Mouse (Mus musculus) CH12.LX (cell line): ENCODE data around the gene Rab40c. TPM values are rescaled to one million over a fixed set of nuclear protein-coding genes. Genes with fewer than 3 reads are reported as not detected.

Experiments used
- DNase-seq: peaks from one replicate; pipeline ENCODE4 v3.0.0-alpha.2; 2013; ENCODE audit errors: extremely low read depth
- H3K27ac ChIP-seq: 2 replicates; pipeline ENCODE4 v1.5.1; 2012; ENCODE audit warnings: low read depth, mild to moderate bottlenecking, control low read depth, moderate library complexity; ENCODE audit not compliant: insufficient read depth
- H3K27me3 ChIP-seq: replicated peaks from 2 replicates; pipeline ENCODE3; 2012; ENCODE audit warnings: inconsistent platforms
- H3K36me3 ChIP-seq, 2 experiments: replicated peaks in 1 of 2; 2 replicates each; pipeline versions ENCODE3 to v1.6.1; 2012; ENCODE audit warnings: inconsistent platforms in 1 of 2, low read length in 1 of 2, mild to moderate bottlenecking in 1 of 2, mixed read lengths in 1 of 2, moderate library complexity in 1 of 2; ENCODE audit not compliant: control insufficient read depth in 1 of 2, insufficient read depth in 1 of 2
- H3K4me1 ChIP-seq, 2 experiments: 2 replicates each; pipeline ENCODE4 v1.6.1; 2012; ENCODE audit warnings: inconsistent platforms in 1 of 2, moderate library complexity in 1 of 2; ENCODE audit not compliant: insufficient read depth in 2 of 2, control insufficient read depth in 1 of 2
- H3K4me2 ChIP-seq: 2 replicates; pipeline ENCODE4 v1.6.1; 2012; ENCODE audit warnings: low read depth, mild to moderate bottlenecking, control low read depth; ENCODE audit not compliant: poor library complexity, insufficient read depth, severe bottlenecking
- H3K4me3 ChIP-seq, 3 experiments: fragments of 150-350 bp in 1 of 3; sonication (generic) in 1 of 3; replicated peaks in 1 of 3; 2 replicates each; pipeline versions ENCODE3 to v1.5.1; 2011 to 2012; ENCODE audit warnings: low read depth in 2 of 3, low read length in 2 of 3, mild to moderate bottlenecking in 2 of 3, moderate library complexity in 2 of 3, control low read depth in 1 of 3, improper control_type of control experiment in 1 of 3, inconsistent platforms in 1 of 3, mixed read lengths in 1 of 3; ENCODE audit not compliant: poor library complexity in 1 of 3
- H3K79me2 ChIP-seq: replicated peaks from 2 replicates; pipeline ENCODE4 v1.6.1; 2012; ENCODE audit warnings: mild to moderate bottlenecking, moderate library complexity; ENCODE audit not compliant: control insufficient read depth, poor library complexity, insufficient read depth, severe bottlenecking; ENCODE audit errors: extremely low read depth
- H3K9ac ChIP-seq: 2 replicates; pipeline ENCODE4 v1.6.1; 2012; ENCODE audit warnings: low read depth, mild to moderate bottlenecking, control low read depth, moderate library complexity; ENCODE audit not compliant: insufficient read depth
- H3K9me3 ChIP-seq: replicated peaks from 2 replicates; pipeline ENCODE3; 2012; ENCODE audit warnings: low read length, inconsistent platforms, mixed read lengths
- BHLHE40 ChIP-seq: IDR thresholded peaks from 2 replicates; pipeline ENCODE4 v1.6.1; 2011; ENCODE audit warnings: mild to moderate bottlenecking, low read depth, low read length, improper control_type of control experiment
- CHD2 ChIP-seq: IDR thresholded peaks from 2 replicates; pipeline ENCODE4 v1.6.1; 2011; ENCODE audit warnings: low read length, improper control_type of control experiment
- CTCF ChIP-seq, 2 experiments: IDR thresholded peaks in 1 of 2; conservative IDR thresholded peaks in 1 of 2; 2 replicates each; pipeline ENCODE4 v1.5.1; 2011 to 2012; ENCODE audit warnings: low read depth in 2 of 2, low read length in 2 of 2, improper control_type of control experiment in 1 of 2, inconsistent platforms in 1 of 2, mild to moderate bottlenecking in 1 of 2, moderate library complexity in 1 of 2
- ELF1 ChIP-seq: IDR thresholded peaks from 2 replicates; pipeline ENCODE4 v1.6.1; 2014; ENCODE audit warnings: low read depth, mild to moderate bottlenecking, inconsistent platforms, low read length, improper control_type of control experiment
- KAT2A ChIP-seq: IDR thresholded peaks from 2 replicates; pipeline ENCODE4 v1.6.1; 2012; ENCODE audit warnings: low read length, improper control_type of control experiment, inconsistent platforms; ENCODE audit not compliant: insufficient replicate concordance
- MAX ChIP-seq: IDR thresholded peaks from 2 replicates; pipeline ENCODE4 v1.6.1; 2011; ENCODE audit warnings: low read length, improper control_type of control experiment
- MAZ ChIP-seq: IDR thresholded peaks from 2 replicates; pipeline ENCODE4 v1.6.1; 2012; ENCODE audit warnings: low read depth, mild to moderate bottlenecking, inconsistent platforms, low read length, improper control_type of control experiment, moderate library complexity
- POLR2A ChIP-seq: IDR thresholded peaks from 2 replicates; pipeline ENCODE4 v1.6.1; 2011; ENCODE audit warnings: low read depth, mild to moderate bottlenecking, improper control_type of control experiment, low read length
- POLR2AphosphoS2 ChIP-seq: IDR thresholded peaks from 2 replicates; pipeline ENCODE4 v1.6.1; 2011; ENCODE audit warnings: low read depth, low read length, improper control_type of control experiment
- RAD21 ChIP-seq: IDR thresholded peaks from 2 replicates; pipeline ENCODE4 v1.6.1; 2011; ENCODE audit warnings: low read depth, mild to moderate bottlenecking, low read length, improper control_type of control experiment, moderate library complexity
- RCOR1 ChIP-seq: conservative IDR thresholded peaks from 2 replicates; pipeline ENCODE4 v1.6.1; 2012; ENCODE audit warnings: low read depth, mild to moderate bottlenecking, inconsistent platforms, low read length, improper control_type of control experiment
- TBP ChIP-seq: conservative IDR thresholded peaks from 2 replicates; pipeline ENCODE4 v1.6.1; 2011; ENCODE audit warnings: low read depth, low read length, improper control_type of control experiment
- ZKSCAN1 ChIP-seq: IDR thresholded peaks from 2 replicates; pipeline ENCODE4 v1.6.1; 2012; ENCODE audit warnings: low read depth, inconsistent platforms, low read length, improper control_type of control experiment, borderline replicate concordance
- ZMIZ1 ChIP-seq: IDR thresholded peaks from 2 replicates; pipeline ENCODE4 v1.6.1; 2012; ENCODE audit warnings: low read depth, mild to moderate bottlenecking, inconsistent platforms, low read length, improper control_type of control experiment
- ZNF384 ChIP-seq: IDR thresholded peaks from 2 replicates; pipeline ENCODE4 v1.6.1; 2012; ENCODE audit warnings: low read depth, low read length, improper control_type of control experiment, inconsistent platforms
- dilution Hi-C: fragments of 300-500 bp; cut with MboI; formaldehyde crosslinking; loops from 2 replicates; pipeline ENCODE4 v1.14.3; 2020; ENCODE audit warnings: low sequenced_read_pairs; ENCODE audit not compliant: extremely low pct_unique_long_range_greater_than_20kb, extremely low pct_ligation_motif_present
- in situ Hi-C: fragments of 300-500 bp; cut with MboI; formaldehyde crosslinking; loops from 3 replicates; pipeline ENCODE4 v1.14.3; 2019; ENCODE audit warnings: low sequenced_read_pairs, low pct_ligation_motif_present, low pct_unique_long_range_greater_than_20kb, mixed read lengths
- polyA plus RNA-seq: library from polyadenylated mRNA; unstranded; fragments of >175 nt; gene quantifications from 2 replicates; pipeline ENCODE4 v1.2.1, GENCODE M21; 2012; ENCODE audit warnings: low read depth; ENCODE audit not compliant: insufficient read length
- total RNA-seq, 2 experiments: library from RNA; depleted of rRNA; stranded (reverse); fragments of 300-350 nt in 1 of 2; fragments of >200 nt in 1 of 2; gene quantifications; 2 replicates each; pipeline ENCODE4 v1.2.3; 2012 to 2014

The Rab40c gene
- total and polyA plus RNA-seq, 3 experiments, result 8.0 to 14.4 (median 9.2) TPM

DNA sequence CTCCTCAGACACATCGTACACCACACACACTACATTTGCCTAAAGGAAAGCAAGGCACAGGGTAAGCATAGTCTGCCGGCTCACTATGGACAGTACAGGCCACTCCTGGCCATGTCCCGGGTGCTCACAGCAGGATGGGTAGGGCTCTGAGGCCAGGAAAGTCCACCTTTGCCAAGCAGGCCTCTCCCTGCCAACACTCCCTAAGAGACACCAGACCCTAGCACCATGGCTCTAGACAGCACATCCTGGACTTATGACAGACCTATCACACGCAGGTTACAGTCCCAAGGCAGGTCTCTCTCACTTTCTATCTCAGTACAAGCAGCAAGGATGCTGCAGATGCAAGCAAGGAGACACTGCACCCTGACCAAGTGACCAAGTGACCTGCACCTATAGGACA lies 76.4 kb downstream of the Rab40c start:
- no peak for DNase-seq
- dilution Hi-C loops, result no loop called here
- in situ Hi-C loops, result no loop called here

DNA sequence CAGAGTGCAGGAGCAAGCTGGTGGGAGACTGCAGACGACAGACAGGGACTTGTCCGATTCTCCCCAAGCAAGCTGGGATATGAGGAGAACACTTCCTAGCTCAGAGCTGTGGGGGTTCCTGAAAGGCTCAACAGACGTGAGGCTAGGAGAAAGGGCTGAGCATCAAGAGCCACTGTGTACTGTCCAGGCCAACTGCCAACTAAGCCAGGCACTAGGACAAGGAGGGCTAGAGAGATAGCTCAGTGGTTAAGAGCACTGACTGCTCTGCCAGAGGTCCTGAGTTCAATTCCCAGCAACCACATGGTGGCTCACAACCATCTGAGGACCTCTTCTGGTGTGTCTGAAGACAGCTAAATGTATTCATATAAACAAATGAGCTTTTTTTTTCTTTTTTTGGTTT lies 77.0 kb downstream of the Rab40c start:
- Histone ChIP-seq H3K27me3 (no peaks in the 10 kb centered on the region), H3K27ac (no peak overlapping the region), H3K79me2 (peaks cover 14% of the 10 kb centered on the region), H3K9me3 (no peaks in the 10 kb centered on the region), H3K4me2 (no peak overlapping the region), H3K36me3 (peaks cover 62 to 83% of the 10 kb centered on the region in 2 experiments), H3K4me1 (peaks cover 12 to 15% of the 10 kb centered on the region in 2 experiments), H3K9ac (no peak overlapping the region), H3K4me3 (no peak overlapping the region)
- dilution Hi-C loops (no loop called here), in situ Hi-C loops (no loop called here)
- DNase-seq, result no peak
- TF ChIP-seq ZNF384 (0 out of 2 replicates have a peak, but pooled peaks have one; percentile 19), ELF1 (0 out of 2 replicates have a peak, but pooled peaks have one; percentile 30), RCOR1 (no peak), TBP (peak; percentile 88)

More for the DNA sequence above, 76.4 kb downstream of the Rab40c start:
- Histone ChIP-seq H3K9ac (peak overlapping the region; percentile 83), H3K79me2 (peaks cover 14% of the 10 kb centered on the region), H3K36me3 (peaks cover 59 to 83% of the 10 kb centered on the region in 2 experiments), H3K4me1 (peaks cover 12 to 15% of the 10 kb centered on the region in 2 experiments), H3K4me2 (peak overlapping the region; percentile 71; the same call in 1 of the 2 replicates)
- no peak for TF ChIP-seq ZMIZ1
- TF ChIP-seq KAT2A, result no peak
- no peak for TF ChIP-seq BHLHE40
- TF ChIP-seq CTCF (conservative IDR thresholded peaks at IDR 0.05 in 1 of 2, IDR thresholded peaks at IDR 0.05 in 1 of 2; ENCODE audit: low read depth in 2 of 2, low read length in 2 of 2), result no peak
- TF ChIP-seq POLR2A, result no peak
- no peak for TF ChIP-seq RCOR1
- no peak for TF ChIP-seq POLR2AphosphoS2
- no peak for TF ChIP-seq RAD21
- no peak for TF ChIP-seq CHD2
- no peak for TF ChIP-seq MAX
- TF ChIP-seq ZKSCAN1, result no peak
- no peak for TF ChIP-seq MAZ
- TF ChIP-seq, all 38 proteins: peak for 0
- peak overlapping the region; percentile 71 to 93 (median 77) for H3K4me3 ChIP-seq
- H3K9me3 ChIP-seq, result no peaks in the 10 kb centered on the region
- H3K27ac ChIP-seq, result no peak overlapping the region
- H3K27me3 ChIP-seq, result no peaks in the 10 kb centered on the region
